Mouse (Mus musculus): ENCODE measurements around the gene Cds2. TPM values are rescaled to one million over a fixed set of nuclear protein-coding genes. Genes with fewer than 3 reads are reported as not detected.

The Cds2 gene
- polyA plus RNA-seq, 1 experiment from 2014 or later = 44.7 TPM

GRCm38 (mm10) chr2:132243370-132243769 lies 19.6 kb upstream of the Cds2 start:
- DNase-seq = no peak
- H3K27ac ChIP-seq (replicated peaks; ENCODE audit: low read depth, low read length) = no peak overlapping the region
- H3K9me3 ChIP-seq (ENCODE audit: control insufficient read depth, low read length) = no peaks in the 10 kb centered on the region
- no peaks in the 10 kb centered on the region for H3K27me3 ChIP-seq (ENCODE audit: control insufficient read depth, insufficient read depth, low read length)
- H3K36me3 ChIP-seq (ENCODE audit: control insufficient read depth, insufficient read depth, low read length) = peaks cover 17% of the 10 kb centered on the region
- H3K4me1 ChIP-seq (ENCODE audit: control insufficient read depth, insufficient read depth, low read length) = peaks cover 9% of the 10 kb centered on the region
- no peak overlapping the region for H3K4me2 ChIP-seq (ENCODE audit: low read length)
- no peak overlapping the region for H3K9ac ChIP-seq (replicated peaks; ENCODE audit: low read length)
- no peak for ATAC-seq (ENCODE audit: low FRiP score, low TSS enrichment)
- H3K4me3 ChIP-seq (replicated peaks; ENCODE audit: low read depth, low read length) = no peak overlapping the region
- WGBS = 94% methylated on average over 3 of the region's 3 CpGs

DNA sequence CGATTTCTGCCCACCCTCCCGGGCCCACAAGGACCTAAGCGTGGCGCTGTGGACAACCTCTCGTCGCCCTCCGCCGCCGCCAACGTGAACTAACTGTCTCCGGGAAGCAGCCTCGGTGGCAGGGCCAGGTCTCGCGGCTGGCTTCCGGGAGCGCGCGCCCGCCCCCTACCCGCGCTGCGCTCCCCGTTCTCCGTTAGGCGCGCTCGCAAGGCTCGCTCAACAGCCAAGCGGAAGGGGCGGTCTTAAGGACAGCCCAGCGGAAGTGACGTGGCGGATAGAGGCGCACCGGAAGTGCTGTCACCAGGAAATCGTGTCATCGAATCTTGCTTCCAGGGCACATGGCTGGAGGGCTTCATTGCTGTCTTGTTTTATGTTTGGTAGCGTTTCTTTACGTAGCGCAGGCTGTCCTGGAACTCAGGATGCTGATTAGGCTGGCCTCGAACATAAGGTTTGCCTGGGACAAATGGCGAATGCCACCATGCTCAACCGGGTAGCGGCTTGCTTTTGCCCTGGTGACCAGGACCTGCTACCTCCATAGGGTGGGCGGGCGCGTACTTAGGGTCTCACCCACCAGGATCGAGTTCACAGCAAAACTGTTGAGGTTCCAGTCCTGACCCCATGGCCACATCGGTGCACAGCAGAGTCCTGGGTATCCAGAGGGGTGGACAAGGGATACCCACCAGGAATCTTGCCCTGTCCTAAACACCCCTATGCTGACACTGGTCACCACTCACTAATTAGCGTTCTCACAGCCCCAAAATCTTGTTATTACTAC lies 15.2 kb upstream of the Cds2 start, which contains the start of gene Tmem230:
Tmem230 (minus strand) TSS at position 269 of the 775 bp plus-strand sequence.
- H3K36me3 ChIP-seq (ENCODE audit: control insufficient read depth, insufficient read depth, low read length) = peaks cover 29% of the 10 kb centered on the region
- peak; percentile 95 for ATAC-seq (ENCODE audit: low FRiP score, low TSS enrichment)

DNA sequence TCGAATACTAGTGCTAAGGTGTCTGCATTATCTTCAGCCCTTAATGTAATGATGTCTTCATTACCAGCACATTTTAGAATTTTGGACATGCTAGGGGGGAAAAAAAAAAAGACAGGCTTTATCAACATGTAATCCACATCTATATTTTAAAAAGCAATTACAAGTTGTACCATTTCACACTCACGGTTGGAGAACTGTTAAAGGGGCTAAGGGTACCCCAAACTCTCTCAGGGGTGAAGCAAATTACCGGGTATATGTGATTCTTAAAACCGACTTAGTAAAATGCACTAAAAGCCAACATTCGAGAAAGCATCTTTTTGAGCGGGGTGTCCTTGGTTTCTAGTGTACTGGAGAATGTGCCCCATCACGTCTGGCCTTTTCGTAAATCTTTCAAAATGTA lies 11.0 kb upstream of the Cds2 start:
- no peak for ATAC-seq (ENCODE audit: low FRiP score, low TSS enrichment)
- no peak for DNase-seq
- Histone ChIP-seq H3K27me3 (ENCODE audit: control insufficient read depth, insufficient read depth, low read length) (no peaks in the 10 kb centered on the region), H3K4me2 (ENCODE audit: low read length) (peak overlapping the region; percentile 74), H3K9ac (replicated peaks; ENCODE audit: low read length) (peak overlapping the region; percentile 30; the same call in 1 of the 2 replicates), H3K36me3 (ENCODE audit: control insufficient read depth, insufficient read depth, low read length) (peaks cover 14% of the 10 kb centered on the region; the same call in 1 of the 2 replicates), H3K4me1 (ENCODE audit: control insufficient read depth, insufficient read depth, low read length) (peaks cover 14% of the 10 kb centered on the region), H3K4me3 (replicated peaks; ENCODE audit: low read depth, low read length) (peak overlapping the region; percentile 55), H3K27ac (replicated peaks; ENCODE audit: low read depth, low read length) (no peak overlapping the region), H3K9me3 (ENCODE audit: control insufficient read depth, low read length) (no peaks in the 10 kb centered on the region)
- 9% methylated on average over 8 of the region's 8 CpGs for WGBS

More for the DNA sequence above, 15.2 kb upstream of the Cds2 start, which contains the start of gene Tmem230:
- Histone ChIP-seq H3K4me3 (replicated peaks; ENCODE audit: low read depth, low read length) (peak within 1 kb of the TSS; percentile 56), H3K9me3 (ENCODE audit: control insufficient read depth, low read length) (no peaks in the 10 kb centered on the region), H3K27me3 (ENCODE audit: control insufficient read depth, insufficient read depth, low read length) (no peaks in the 10 kb centered on the region), H3K9ac (replicated peaks; ENCODE audit: low read length) (peak within 1 kb of the TSS; percentile 65), H3K4me1 (ENCODE audit: control insufficient read depth, insufficient read depth, low read length) (peaks cover 16% of the 10 kb centered on the region), H3K4me2 (ENCODE audit: low read length) (peak within 1 kb of the TSS; percentile 93), H3K27ac (replicated peaks; ENCODE audit: low read depth, low read length) (peak within 1 kb of the TSS; percentile 75)
- peak; percentile 99 for DNase-seq
- WGBS = 4% methylated on average over 50 of the region's 50 CpGs

DNA sequence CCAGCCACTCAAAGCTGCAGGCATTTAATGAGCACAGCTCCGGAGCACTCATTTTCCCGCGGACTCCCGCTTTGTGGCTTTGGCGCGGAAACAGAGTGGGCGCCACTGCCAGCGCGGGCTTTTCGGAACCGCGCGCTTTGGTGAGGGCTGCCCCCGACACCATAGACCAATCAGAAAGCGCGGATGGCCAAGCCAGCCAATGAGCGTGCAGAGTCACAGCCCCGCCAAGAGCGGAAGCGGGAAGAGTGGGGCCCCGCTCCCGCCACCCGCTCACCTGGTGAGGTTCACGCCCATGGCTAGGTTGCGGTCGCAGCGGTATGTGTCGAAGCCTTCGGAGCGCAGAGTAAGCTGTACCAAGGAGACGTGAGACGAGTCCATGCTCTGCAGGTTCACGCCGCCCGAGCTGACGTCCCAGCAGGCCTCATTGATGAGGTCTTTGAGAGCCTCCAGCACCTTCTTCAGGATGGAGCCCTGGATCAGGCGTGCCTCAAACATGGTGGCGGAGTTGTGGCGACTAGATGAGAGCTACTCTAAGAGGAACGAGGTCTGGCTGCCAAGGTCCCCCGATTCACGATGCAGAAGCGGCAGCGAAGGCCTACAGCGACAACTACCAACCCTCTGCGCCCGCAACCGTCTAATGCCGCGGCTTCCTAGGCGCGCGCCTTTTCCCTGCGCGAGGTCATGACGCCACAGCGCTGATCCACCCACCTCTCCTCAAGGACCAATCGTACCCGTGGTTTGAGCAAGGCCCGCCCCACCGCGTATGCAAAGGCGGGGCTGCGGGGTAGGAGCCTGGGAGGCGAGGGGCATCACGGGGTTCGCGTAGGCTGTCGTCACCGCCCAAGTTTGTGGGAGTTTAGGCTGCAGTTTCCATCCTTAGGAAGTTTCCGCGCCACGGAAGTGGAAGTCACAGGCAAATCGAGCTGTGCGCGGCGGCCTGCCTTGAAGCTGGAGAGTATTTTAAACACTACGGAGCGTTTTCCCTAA lies 10.1 kb upstream of the Cds2 start, which contains the start of gene Pcna:
Pcna (minus strand) TSS at position 773 of the 987 bp plus-strand sequence.
- ATAC-seq (ENCODE audit: low FRiP score, low TSS enrichment) (peak; percentile 100), DNase-seq (peak; percentile 98)
- H3K4me2 ChIP-seq (ENCODE audit: low read length) = peak within 1 kb of the TSS; percentile 74
- peak within 1 kb of the TSS; percentile 55 for H3K4me3 ChIP-seq (replicated peaks; ENCODE audit: low read depth, low read length)
- peak within 1 kb of the TSS; percentile 80 for H3K27ac ChIP-seq (replicated peaks; ENCODE audit: low read depth, low read length)
- H3K9ac ChIP-seq (replicated peaks; ENCODE audit: low read length) = peak within 1 kb of the TSS; percentile 30; the same call in 1 of the 2 replicates
- H3K9me3 ChIP-seq (ENCODE audit: control insufficient read depth, low read length) = no peaks in the 10 kb centered on the region
- H3K36me3 ChIP-seq (ENCODE audit: control insufficient read depth, insufficient read depth, low read length) = peaks cover 14% of the 10 kb centered on the region; the same call in 1 of the 2 replicates
- WGBS = under 1% methylated on average over 79 of the region's 79 CpGs
- no peaks in the 10 kb centered on the region for H3K27me3 ChIP-seq (ENCODE audit: control insufficient read depth, insufficient read depth, low read length)
- peaks cover 12% of the 10 kb centered on the region for H3K4me1 ChIP-seq (ENCODE audit: control insufficient read depth, insufficient read depth, low read length)

GRCm38 (mm10) chr2:132253603-132254002 lies 9.3 kb upstream of the Cds2 start:
- no peaks in the 10 kb centered on the region for H3K27me3 ChIP-seq (ENCODE audit: control insufficient read depth, insufficient read depth, low read length)
- H3K4me1 ChIP-seq (ENCODE audit: control insufficient read depth, insufficient read depth, low read length) = peaks cover 6% of the 10 kb centered on the region; the same call in 1 of the 2 replicates
- DNase-seq (no peak), ATAC-seq (ENCODE audit: low FRiP score, low TSS enrichment) (no peak)
- peak overlapping the region; percentile 55 for H3K4me3 ChIP-seq (replicated peaks; ENCODE audit: low read depth, low read length)
- no peaks in the 10 kb centered on the region for H3K9me3 ChIP-seq (ENCODE audit: control insufficient read depth, low read length)
- WGBS = 2% methylated on average over 7 of the region's 7 CpGs
- H3K4me2 ChIP-seq (ENCODE audit: low read length) = peak overlapping the region; percentile 74
- peaks cover 14% of the 10 kb centered on the region; the same call in 1 of the 2 replicates for H3K36me3 ChIP-seq (ENCODE audit: control insufficient read depth, insufficient read depth, low read length)
- H3K27ac ChIP-seq (replicated peaks; ENCODE audit: low read depth, low read length) = no peak overlapping the region
- H3K9ac ChIP-seq (replicated peaks; ENCODE audit: low read length) = 0 out of 2 replicates have a peak overlapping the region, but pooled peaks have one; percentile 0

DNA sequence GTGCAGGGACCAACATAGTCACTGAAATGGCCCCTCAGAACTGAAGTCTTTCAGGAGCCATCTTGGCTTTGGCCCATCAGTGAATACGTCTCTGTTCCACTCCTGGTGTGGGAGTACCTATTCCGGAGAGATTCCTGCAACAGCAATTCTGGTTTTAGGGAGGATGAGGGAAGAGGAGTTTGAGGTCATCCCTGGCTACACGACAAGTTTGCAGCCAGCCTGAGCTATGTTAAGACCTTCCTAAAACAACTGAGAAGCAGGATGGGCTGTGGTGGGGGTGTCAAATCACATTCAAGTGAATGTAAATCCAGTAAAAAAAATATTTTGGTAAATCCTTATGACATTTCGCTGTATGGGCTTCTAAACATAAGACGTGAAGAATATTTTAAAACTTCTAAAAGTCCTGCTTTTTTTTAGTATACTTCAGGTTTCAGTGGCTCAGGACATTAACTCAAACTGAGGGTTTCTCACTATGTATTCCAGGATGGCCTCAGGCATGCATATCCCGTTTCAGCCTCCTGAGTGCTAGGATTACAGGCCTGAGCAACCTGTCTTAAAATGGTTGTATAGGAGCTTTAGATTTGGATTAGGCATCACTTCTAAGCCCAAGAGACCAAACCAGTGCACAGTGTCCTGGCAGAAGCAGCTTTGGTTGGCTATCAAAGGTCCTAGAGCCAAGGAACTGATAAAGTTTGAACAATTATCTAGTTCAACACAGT lies 5.4 kb upstream of the Cds2 start:
- Histone ChIP-seq H3K4me3 (replicated peaks; ENCODE audit: low read depth, low read length) (no peak overlapping the region), H3K4me1 (ENCODE audit: control insufficient read depth, insufficient read depth, low read length) (no peaks in the 10 kb centered on the region), H3K27me3 (ENCODE audit: control insufficient read depth, insufficient read depth, low read length) (no peaks in the 10 kb centered on the region), H3K9ac (replicated peaks; ENCODE audit: low read length) (no peak overlapping the region), H3K9me3 (ENCODE audit: control insufficient read depth, low read length) (no peaks in the 10 kb centered on the region), H3K36me3 (ENCODE audit: control insufficient read depth, insufficient read depth, low read length) (no peaks in the 10 kb centered on the region), H3K27ac (replicated peaks; ENCODE audit: low read depth, low read length) (no peak overlapping the region), H3K4me2 (ENCODE audit: low read length) (no peak overlapping the region)
- DNase-seq (no peak), ATAC-seq (ENCODE audit: low FRiP score, low TSS enrichment) (no peak)
- WGBS = 96% methylated on average over 6 of the region's 6 CpGs

GRCm38 (mm10) chr2:132260601-132261000 lies 2.3 kb upstream of the Cds2 start:
- Histone ChIP-seq H3K9ac (replicated peaks; ENCODE audit: low read length) (no peak overlapping the region), H3K4me3 (replicated peaks; ENCODE audit: low read depth, low read length) (no peak overlapping the region), H3K36me3 (ENCODE audit: control insufficient read depth, insufficient read depth, low read length) (no peaks in the 10 kb centered on the region), H3K4me2 (ENCODE audit: low read length) (no peak overlapping the region), H3K9me3 (ENCODE audit: control insufficient read depth, low read length) (no peaks in the 10 kb centered on the region), H3K27me3 (ENCODE audit: control insufficient read depth, insufficient read depth, low read length) (no peaks in the 10 kb centered on the region), H3K27ac (replicated peaks; ENCODE audit: low read depth, low read length) (no peak overlapping the region), H3K4me1 (ENCODE audit: control insufficient read depth, insufficient read depth, low read length) (peaks cover 12% of the 10 kb centered on the region)
- no peak for ATAC-seq (ENCODE audit: low FRiP score, low TSS enrichment)
- DNase-seq = no peak
- WGBS = 96% methylated on average over 3 of the region's 3 CpGs

GRCm38 (mm10) chr2:132262175-132262574 lies 773 bp upstream of the Cds2 start:
- Histone ChIP-seq H3K4me2 (ENCODE audit: low read length) (no peak overlapping the region), H3K36me3 (ENCODE audit: control insufficient read depth, insufficient read depth, low read length) (no peaks in the 10 kb centered on the region), H3K4me3 (replicated peaks; ENCODE audit: low read depth, low read length) (no peak overlapping the region; the same call in 1 of the 2 replicates), H3K4me1 (ENCODE audit: control insufficient read depth, insufficient read depth, low read length) (peaks cover 12% of the 10 kb centered on the region), H3K27me3 (ENCODE audit: control insufficient read depth, insufficient read depth, low read length) (no peaks in the 10 kb centered on the region), H3K9me3 (ENCODE audit: control insufficient read depth, low read length) (no peaks in the 10 kb centered on the region), H3K27ac (replicated peaks; ENCODE audit: low read depth, low read length) (no peak overlapping the region), H3K9ac (replicated peaks; ENCODE audit: low read length) (no peak overlapping the region)
- ATAC-seq (ENCODE audit: low FRiP score, low TSS enrichment) (no peak), DNase-seq (no peak)
- WGBS = 78% methylated on average over 6 of the region's 6 CpGs

All from midbrain, embryonic 14.5 days (tissue).